Mouse (Mus musculus) small intestine, adult 2 months (tissue): ENCODE results near the gene Calcb.

Experiments
- CTCF ChIP-seq: fragments of 200-500 bp; IDR thresholded peaks from 2 replicates; pipeline ENCODE4 v1.5.1; 2012; ENCODE audit warnings: low read depth, mild to moderate bottlenecking, control low read depth, inconsistent platforms, low read length, moderate library complexity, mixed read lengths; ENCODE audit not compliant: insufficient replicate concordance, insufficient read length; ENCODE audit errors: extremely low read depth
- POLR2A ChIP-seq: fragments of 200-500 bp; IDR thresholded peaks from 2 replicates; pipeline ENCODE4 v1.6.1; 2012; ENCODE audit warnings: low read depth, mild to moderate bottlenecking, control low read depth, inconsistent platforms, low read length, moderate library complexity

- TF ChIP-seq CTCF (no peak), POLR2A (no peak)
Observed at GRCm38 (mm10) chr7:114747596-114747995, 29.2 kb downstream of the Calcb start.
